Mouse (Mus musculus): Measurements from ENCODE around the gene Gnaq. TPM values are rescaled to one million over a fixed set of nuclear protein-coding genes. Genes with fewer than 3 reads are reported as not detected.

Gnaq gene
- polyA plus RNA-seq, 1 experiment from 2014 or later: 76.6 TPM

DNA sequence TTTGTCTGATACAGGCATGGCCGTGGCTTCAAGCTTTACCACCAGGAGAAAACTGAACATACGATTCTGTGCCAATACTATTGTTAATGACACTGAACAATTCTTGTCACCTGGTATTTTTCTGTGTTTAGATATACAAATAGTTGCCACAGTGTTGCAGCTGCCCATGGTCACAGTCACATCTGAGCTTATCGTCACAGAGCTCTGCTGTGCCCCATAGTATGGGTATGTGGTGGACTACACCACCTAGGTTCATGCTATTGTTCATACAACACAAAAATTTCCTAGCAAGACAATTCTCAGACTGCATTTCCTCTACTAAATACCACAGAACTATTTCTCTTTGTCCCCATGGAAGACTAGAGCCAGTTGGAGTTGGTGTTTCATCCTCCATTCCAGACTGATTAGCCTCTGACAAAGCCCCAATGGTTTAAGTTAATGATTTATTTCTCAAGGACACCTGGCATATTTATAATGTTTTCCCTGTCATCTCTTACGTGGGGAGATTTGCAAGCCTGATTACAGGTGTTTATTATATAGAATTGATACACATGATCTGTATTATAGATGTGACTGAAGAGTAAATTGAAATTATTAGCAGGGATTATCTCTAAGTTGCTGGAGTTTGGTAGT lies 207.4 kb downstream of the Gnaq start:
- DNase-seq (ENCODE audit: low read depth, low spot score) (no peak), ATAC-seq (no peak)
- no peak for TF ChIP-seq CTCF (IDR thresholded peaks at IDR 0.05)
- no peaks in the 10 kb centered on the region for H3K27me3 ChIP-seq
- in situ Hi-C loops (cut with MboI; ENCODE audit: low pct_unique_long_range_greater_than_20kb): no loop called here
- ChIA-PET POLR2A (interaction anchor here (0.6 kb wide), 1 partner anchor 222 kb away, joined by 3 read pairs; no protein-coding TSS in a partner anchor), CTCF (interaction anchor here (1.0 to 6.7 kb wide), 3 partner anchors 8 to 14 kb away, joined by 3 to 36 read pairs (median 3); no protein-coding TSS in a partner anchor)

DNA sequence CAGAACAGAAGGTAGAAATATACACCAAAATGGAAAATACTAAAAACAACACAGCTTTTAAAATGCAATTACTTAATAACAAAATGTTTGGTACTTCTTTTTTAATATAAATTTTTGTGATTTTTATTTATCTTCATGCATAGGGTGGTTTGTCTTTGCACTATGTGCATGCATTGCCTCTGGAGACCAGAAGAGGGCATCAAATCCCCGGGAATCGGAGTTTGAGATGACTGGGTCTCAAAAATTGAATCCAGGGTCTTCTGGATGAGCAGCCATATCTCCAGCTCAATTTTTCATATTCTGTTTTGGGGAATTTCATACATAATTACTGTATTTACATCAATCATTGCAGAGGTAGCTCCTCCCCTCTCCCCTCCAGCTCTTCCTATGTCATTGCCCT lies 210.1 kb downstream of the Gnaq start:
- no peaks in the 10 kb centered on the region for H3K27me3 ChIP-seq
- POLR2A ChIA-PET: no interaction called here
- DNase-seq (ENCODE audit: low read depth, low spot score) (no peak), ATAC-seq (no peak)
- TF ChIP-seq CTCF (IDR thresholded peaks at IDR 0.05): peak; percentile 80
- CTCF ChIA-PET: interaction anchor here (0.8 to 6.7 kb wide), 17 partner anchors 12 to 350 kb away, joined by 3 to 36 read pairs (median 4); no protein-coding TSS in a partner anchor
- in situ Hi-C loops (cut with MboI; ENCODE audit: low pct_unique_long_range_greater_than_20kb): no loop called here

DNA sequence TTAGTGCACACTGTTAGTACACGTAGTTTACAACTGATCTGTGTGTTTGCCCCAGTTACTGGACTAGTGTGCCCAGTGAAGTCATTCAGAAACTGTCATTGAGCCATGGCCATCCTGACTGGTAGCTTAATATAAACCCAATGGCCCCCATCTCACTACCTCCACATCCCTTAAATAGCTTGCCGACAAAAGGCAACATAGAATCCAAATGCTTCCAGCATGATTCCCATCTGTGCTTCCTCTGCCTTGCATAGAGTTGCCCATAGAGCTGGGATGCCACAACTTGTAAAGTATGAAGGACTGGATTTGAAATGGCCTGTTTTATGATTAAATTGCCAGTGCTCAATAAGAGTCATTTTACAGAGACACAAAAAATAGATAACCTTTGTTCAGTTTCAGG lies 212.9 kb downstream of the Gnaq start:
- ChIA-PET POLR2A (no interaction called here), CTCF (interaction anchor here (0.6 to 1.4 kb wide), 5 partner anchors 8 to 243 kb away, joined by 3 to 4 read pairs (median 3); no protein-coding TSS in a partner anchor)
- ATAC-seq: no peak
- in situ Hi-C loops (cut with MboI; ENCODE audit: low pct_unique_long_range_greater_than_20kb): no loop called here
- no peaks in the 10 kb centered on the region for H3K27me3 ChIP-seq
- DNase-seq (ENCODE audit: low read depth, low spot score): no peak
- TF ChIP-seq CTCF (IDR thresholded peaks at IDR 0.05): no peak

DNA sequence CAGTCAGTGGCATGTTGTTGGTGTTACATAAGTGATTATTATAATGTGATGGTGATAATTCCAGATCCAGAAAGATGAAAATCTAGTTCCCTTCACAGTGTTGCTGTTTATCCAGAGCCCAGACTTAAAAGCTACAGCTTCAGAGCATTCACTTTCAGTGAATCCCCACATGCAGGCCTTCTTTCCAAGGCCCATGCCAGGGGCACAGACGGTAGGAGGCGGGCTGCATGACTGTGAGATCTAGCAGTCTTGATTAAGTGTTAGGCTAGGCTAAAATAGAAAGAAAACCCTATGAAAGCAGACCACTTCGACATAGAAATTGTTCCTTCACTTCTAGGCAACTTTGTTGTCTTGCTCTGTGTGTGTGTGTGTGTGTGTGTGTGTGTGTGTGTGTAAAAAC lies 214.4 kb downstream of the Gnaq start:
- H3K27me3 ChIP-seq: no peaks in the 10 kb centered on the region
- in situ Hi-C loops (cut with MboI; ENCODE audit: low pct_unique_long_range_greater_than_20kb): no loop called here
- POLR2A ChIA-PET: no interaction called here
- no peak for ATAC-seq
- no peak for TF ChIP-seq CTCF (IDR thresholded peaks at IDR 0.05)
- CTCF ChIA-PET: interaction anchor here (1.2 to 1.5 kb wide), 2 partner anchors 8 to 9 kb away, joined by 3 to 5 read pairs; no protein-coding TSS in a partner anchor
- no peak for DNase-seq (ENCODE audit: low read depth, low spot score)

DNA sequence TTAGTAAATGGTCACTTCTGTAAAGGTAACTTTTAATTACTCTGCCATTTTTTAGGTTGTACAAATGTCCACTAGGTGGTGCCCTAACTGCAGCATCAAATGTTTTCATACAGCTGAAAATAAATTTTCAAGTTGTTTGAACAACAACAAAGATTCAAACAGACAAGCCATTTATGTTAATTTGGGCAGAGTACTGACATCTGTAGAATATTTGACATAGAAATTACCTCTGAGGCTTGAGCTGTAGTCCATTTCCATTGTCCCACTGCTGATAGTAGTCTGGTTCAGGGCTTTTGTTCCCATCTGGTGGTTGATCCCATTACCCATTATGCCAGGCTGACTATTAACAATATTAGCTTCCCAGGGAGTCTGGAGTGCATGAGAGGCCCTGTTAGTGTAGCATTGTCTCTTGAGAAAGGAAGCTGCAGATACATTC lies 221.1 kb downstream of the Gnaq start:
- peak; percentile 63 for TF ChIP-seq CTCF (IDR thresholded peaks at IDR 0.05)
- DNase-seq (ENCODE audit: low read depth, low spot score) (no peak), ATAC-seq (no peak)
- in situ Hi-C loops (cut with MboI; ENCODE audit: low pct_unique_long_range_greater_than_20kb): no loop called here
- no peaks in the 10 kb centered on the region for H3K27me3 ChIP-seq
- ChIA-PET CTCF (interaction anchor here (0.6 to 3.5 kb wide), 24 partner anchors 8 to 332 kb away, joined by 3 to 36 read pairs (median 4); no protein-coding TSS in a partner anchor), POLR2A (no interaction called here)

DNA sequence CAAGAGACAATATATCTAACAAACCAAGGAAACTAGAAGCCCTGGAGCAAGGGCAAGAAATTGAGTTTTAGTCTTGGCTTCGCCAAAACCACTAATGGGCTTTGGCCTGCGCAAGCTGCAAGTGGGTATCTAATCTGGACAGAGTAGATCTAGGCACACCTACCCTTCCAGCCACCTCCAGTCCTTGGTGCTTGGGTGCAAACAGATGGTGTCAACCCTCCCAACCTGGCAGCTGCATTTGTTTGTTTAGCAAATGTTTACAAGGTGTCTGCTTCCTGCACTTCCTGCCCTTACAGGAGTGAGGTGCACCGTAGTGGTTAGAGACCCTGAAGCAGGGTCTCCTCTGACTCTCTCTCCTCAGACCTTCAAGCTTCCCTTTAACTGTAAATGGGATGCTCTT lies 225.5 kb downstream of the Gnaq start:
- in situ Hi-C loops (cut with MboI; ENCODE audit: low pct_unique_long_range_greater_than_20kb): no loop called here
- DNase-seq (ENCODE audit: low read depth, low spot score) (no peak), ATAC-seq (no peak)
- H3K27me3 ChIP-seq: no peaks in the 10 kb centered on the region
- TF ChIP-seq CTCF (IDR thresholded peaks at IDR 0.05): no peak
- POLR2A ChIA-PET: no interaction called here
- CTCF ChIA-PET: interaction anchor here (0.6 to 2.2 kb wide), 20 partner anchors 8 to 362 kb away, joined by 3 to 7 read pairs (median 4); no protein-coding TSS in a partner anchor

DNA sequence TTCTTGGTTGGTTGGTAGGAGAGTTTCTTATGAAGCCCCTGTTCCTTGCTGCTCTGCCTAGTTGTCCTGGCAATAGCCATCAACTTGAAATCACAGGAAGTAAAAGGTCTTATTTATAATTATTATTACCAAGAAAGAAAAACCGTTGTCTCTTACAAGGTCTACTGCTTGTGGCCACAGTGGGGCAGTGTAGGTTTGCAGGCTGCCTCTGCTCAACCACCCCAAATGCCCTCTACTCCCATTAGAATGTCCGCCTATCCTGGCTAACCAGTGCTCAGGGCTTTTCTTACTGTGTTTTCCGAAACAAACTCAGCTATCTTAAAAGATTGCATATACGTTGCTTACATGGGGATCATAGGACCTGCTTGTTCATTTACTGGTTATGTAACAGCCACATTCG lies 226.3 kb downstream of the Gnaq start:
- DNase-seq (ENCODE audit: low read depth, low spot score): no peak
- POLR2A ChIA-PET: no interaction called here
- ATAC-seq: no peak
- peak; percentile 87 for TF ChIP-seq CTCF (IDR thresholded peaks at IDR 0.05)
- no peaks in the 10 kb centered on the region for H3K27me3 ChIP-seq
- CTCF ChIA-PET: interaction anchor here (0.7 to 2.2 kb wide), 14 partner anchors 8 to 363 kb away, joined by 3 to 7 read pairs (median 4); no protein-coding TSS in a partner anchor
- in situ Hi-C loops (cut with MboI; ENCODE audit: low pct_unique_long_range_greater_than_20kb): no loop called here

DNA sequence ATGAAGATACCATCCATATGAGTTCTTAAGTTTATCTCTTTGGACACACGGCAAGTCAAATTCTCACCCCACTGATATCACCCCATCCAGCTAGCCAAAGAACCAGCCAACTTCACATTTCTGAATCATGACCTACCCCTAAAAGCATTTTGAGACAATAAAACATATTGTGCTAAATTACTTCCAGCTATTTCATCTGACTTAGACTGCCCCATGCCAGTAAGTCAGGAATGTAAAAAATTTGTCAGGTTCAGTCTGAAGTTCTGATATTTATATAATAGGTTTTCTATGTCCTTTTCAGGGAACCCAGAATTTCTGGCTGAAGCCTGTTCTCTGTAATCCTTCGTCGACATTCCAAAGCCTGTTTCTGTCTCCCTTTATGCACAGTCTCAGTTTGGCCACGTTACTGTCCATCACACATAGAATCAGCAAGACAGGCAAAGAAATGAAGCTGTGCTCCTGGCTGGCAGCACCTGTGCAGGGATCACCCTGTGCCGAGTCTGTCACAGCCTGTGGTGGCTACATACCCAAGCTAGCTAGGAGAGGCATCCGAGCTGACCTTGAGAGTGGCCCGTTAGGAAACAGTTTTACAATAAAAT lies 233.9 kb downstream of the Gnaq start:
- no peaks in the 10 kb centered on the region for H3K27me3 ChIP-seq
- in situ Hi-C loops (cut with MboI; ENCODE audit: low pct_unique_long_range_greater_than_20kb): no loop called here
- no peak for TF ChIP-seq CTCF (IDR thresholded peaks at IDR 0.05)
- CTCF ChIA-PET: interaction anchor here (1.0 to 1.8 kb wide), 2 partner anchors 8 to 233 kb away, joined by 3 to 4 read pairs; no protein-coding TSS in a partner anchor
- ATAC-seq: peak; percentile 91
- DNase-seq (ENCODE audit: low read depth, low spot score): peak; percentile 55
- POLR2A ChIA-PET: no interaction called here

DNA sequence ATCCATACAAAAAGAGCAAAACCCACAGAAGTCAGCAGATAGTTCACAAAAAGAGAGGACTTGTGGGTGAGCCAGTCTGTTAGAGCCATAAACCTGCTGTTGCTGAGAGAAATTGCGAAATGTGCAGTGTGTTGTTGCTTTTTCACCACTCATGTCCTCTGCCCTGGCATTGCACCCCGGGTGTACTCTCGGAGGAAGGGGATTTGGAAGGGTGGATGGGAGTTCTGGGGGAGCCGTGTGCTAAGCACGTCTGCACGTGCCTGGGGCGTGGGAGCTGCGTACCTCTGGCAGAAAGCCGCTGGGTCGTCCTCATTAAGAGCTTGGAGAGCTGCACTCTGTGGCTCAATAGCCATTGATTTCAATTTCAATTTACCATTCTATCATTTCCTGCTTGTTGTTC lies 234.6 kb downstream of the Gnaq start:
- peak; percentile 9 for ATAC-seq
- POLR2A ChIA-PET: interaction anchor here (0.6 kb wide), 1 partner anchor 234 kb away, joined by 3 read pairs; no protein-coding TSS in a partner anchor
- no peaks in the 10 kb centered on the region for H3K27me3 ChIP-seq
- in situ Hi-C loops (cut with MboI; ENCODE audit: low pct_unique_long_range_greater_than_20kb): no loop called here
- CTCF ChIA-PET: interaction anchor here (1.8 to 1.9 kb wide), 3 partner anchors 10 to 232 kb away, joined by 4 to 8 read pairs (median 5); no protein-coding TSS in a partner anchor
- no peak for TF ChIP-seq CTCF (IDR thresholded peaks at IDR 0.05)
- DNase-seq (ENCODE audit: low read depth, low spot score): no peak

DNA sequence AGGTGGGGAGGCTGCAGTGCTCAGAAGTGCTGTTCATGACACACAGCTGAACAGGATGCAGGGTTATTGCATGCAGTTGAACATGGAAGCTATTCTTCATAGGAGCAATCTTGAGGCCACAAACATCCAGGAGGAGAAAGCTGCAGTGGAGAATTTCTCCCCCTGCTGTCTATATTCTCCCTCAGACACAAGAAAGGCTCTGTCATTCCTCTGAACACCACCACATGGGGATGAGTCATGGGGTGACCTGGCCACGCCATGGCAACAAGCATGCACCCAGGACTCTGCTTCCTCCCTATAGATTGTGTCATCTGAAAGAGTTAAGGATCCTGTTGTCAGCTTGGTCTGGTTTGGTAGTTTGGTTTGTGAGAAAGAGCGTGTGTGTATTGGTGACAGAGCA lies 239.0 kb downstream of the Gnaq start:
- ATAC-seq (peak; percentile 80), DNase-seq (ENCODE audit: low read depth, low spot score) (no peak)
- peak; percentile 50 for TF ChIP-seq CTCF (IDR thresholded peaks at IDR 0.05)
- ChIA-PET CTCF (interaction anchor here (1.0 to 1.2 kb wide), 2 partner anchors 18 to 22 kb away, joined by 3 to 4 read pairs; no protein-coding TSS in a partner anchor), POLR2A (no interaction called here)
- in situ Hi-C loops (cut with MboI; ENCODE audit: low pct_unique_long_range_greater_than_20kb): no loop called here
- H3K27me3 ChIP-seq: no peaks in the 10 kb centered on the region
